Mouse (Mus musculus) stomach, adult 2 months (tissue): ENCODE results near the gene 2210407C18Rik. TPM values are rescaled to one million over a fixed set of nuclear protein-coding genes. Genes with fewer than 3 reads are reported as not detected.

Experiments used
- polyA plus RNA-seq: library from polyadenylated mRNA; depleted of rRNA; stranded (reverse); fragments of >200 nt; gene quantifications from 2 replicates; pipeline ENCODE4 v1.2.3, GENCODE M21; 2012; rRNA removed

2210407C18Rik gene
- polyA plus RNA-seq = 116 and 121 TPM in 2 replicates

GRCm38 (mm10) chr11:58615975-58616374, at the start of gene 2210407C18Rik:
Gene 2210407C18Rik (minus strand): TSS chr11:58616075.

GRCm38 (mm10) chr11:58658596-58658995, 42.7 kb upstream of the 2210407C18Rik start, which contains the start of gene Olfr322:
Gene Olfr322 (plus strand): TSS chr11:58658782.

GRCm38 (mm10) chr11:58640272-58640867, 24.5 kb upstream of the 2210407C18Rik start, which contains the start of gene Trim58:
Gene Trim58 (plus strand): TSS chr11:58640465.

GRCm38 (mm10) chr11:58630401-58630800, 14.5 kb upstream of the 2210407C18Rik start, which contains the start of gene Olfr323:
Gene Olfr323 (minus strand): TSS chr11:58630501.

GRCm38 (mm10) chr11:58594814-58595213, 21.1 kb downstream of the 2210407C18Rik start, which contains the start of gene Olfr324:
Gene Olfr324 (plus strand): TSS chr11:58595114.

GRCm38 (mm10) chr11:58577430-58577829, 38.4 kb downstream of the 2210407C18Rik start, which contains the start of gene Olfr325:
Gene Olfr325 (plus strand): TSS chr11:58577730.

GRCm38 (mm10) chr11:58570405-58570804, 45.5 kb downstream of the 2210407C18Rik start, which contains the start of gene Olfr224:
Gene Olfr224 (minus strand): TSS chr11:58570553.

Other genes with a start within 250 kb of the 2210407C18Rik start
- 1,164 and 1,262 TPM in 2 replicates for gene Lypd8, start 237.0 kb downstream of the 2210407C18Rik start, polyA plus RNA-seq
- gene 1810065E05Rik, start 195.0 kb downstream of the 2210407C18Rik start, polyA plus RNA-seq = not detected in 2 replicates
- gene Gm12253, start 183.5 kb downstream of the 2210407C18Rik start, polyA plus RNA-seq = not detected in 2 replicates
- not detected in 2 replicates for gene Lypd9, start 163.2 kb downstream of the 2210407C18Rik start, polyA plus RNA-seq
- not detected in 2 replicates for gene Olfr30, start 153.8 kb downstream of the 2210407C18Rik start, polyA plus RNA-seq
- not detected in 2 replicates for gene Olfr332, start 123.5 kb downstream of the 2210407C18Rik start, polyA plus RNA-seq
- not detected in 2 replicates for gene Olfr331, start 113.5 kb downstream of the 2210407C18Rik start, polyA plus RNA-seq
- not detected in 2 replicates for gene Olfr330, start 81.2 kb downstream of the 2210407C18Rik start, polyA plus RNA-seq
- not detected in 2 replicates for gene Olfr329-ps, start 69.7 kb downstream of the 2210407C18Rik start, polyA plus RNA-seq
- not detected in 2 replicates for gene Olfr328, start 60.4 kb downstream of the 2210407C18Rik start, polyA plus RNA-seq
- not detected in 2 replicates for gene Olfr224, start 45.5 kb downstream of the 2210407C18Rik start, polyA plus RNA-seq
- not detected in 2 replicates for gene Olfr325, start 38.3 kb downstream of the 2210407C18Rik start, polyA plus RNA-seq
- gene Olfr324, start 21.0 kb downstream of the 2210407C18Rik start, polyA plus RNA-seq = not detected in 2 replicates
- 0.03 TPM in 1 of 2 replicates, not detected in the other for gene Olfr323, start 14.4 kb upstream of the 2210407C18Rik start, polyA plus RNA-seq
- 0.11 and 0.27 TPM in 2 replicates for gene Trim58, start 24.4 kb upstream of the 2210407C18Rik start, polyA plus RNA-seq
- gene Olfr322, start 42.7 kb upstream of the 2210407C18Rik start, polyA plus RNA-seq = not detected in 2 replicates
- not detected in 2 replicates for gene Olfr320, start 65.0 kb upstream of the 2210407C18Rik start, polyA plus RNA-seq
- not detected in 2 replicates for gene Olfr319, start 83.1 kb upstream of the 2210407C18Rik start, polyA plus RNA-seq
- not detected in 2 replicates for gene Olfr318, start 107.9 kb upstream of the 2210407C18Rik start, polyA plus RNA-seq
- gene Olfr317, start 123.1 kb upstream of the 2210407C18Rik start, polyA plus RNA-seq = not detected in 2 replicates
- not detected in 2 replicates for gene Olfr316, start 136.7 kb upstream of the 2210407C18Rik start, polyA plus RNA-seq
- not detected in 2 replicates for gene Olfr315, start 157.1 kb upstream of the 2210407C18Rik start, polyA plus RNA-seq
- gene Olfr314, start 166.9 kb upstream of the 2210407C18Rik start, polyA plus RNA-seq = not detected in 2 replicates
- gene Fam183b, start 185.9 kb upstream of the 2210407C18Rik start, polyA plus RNA-seq = 0.26 and 0.61 TPM in 2 replicates
- not detected in 2 replicates for gene Olfr313, start 198.9 kb upstream of the 2210407C18Rik start, polyA plus RNA-seq
- not detected in 2 replicates for gene Olfr312, start 213.2 kb upstream of the 2210407C18Rik start, polyA plus RNA-seq
- not detected in 2 replicates for gene Olfr311, start 223.2 kb upstream of the 2210407C18Rik start, polyA plus RNA-seq
- 0.38 and 0.61 TPM in 2 replicates for gene Gm12258, start 231.1 kb upstream of the 2210407C18Rik start, polyA plus RNA-seq